Mouse (Mus musculus) ES-Bruce4 (cell line): ENCODE data around the gene Cdc45. TPM values are rescaled to one million over a fixed set of nuclear protein-coding genes. Genes with fewer than 3 reads are reported as not detected.

ENCODE experiments used
- H3K27ac ChIP-seq: 2 replicates; pipeline ENCODE4 v1.5.1; 2012; ENCODE audit warnings: low read length, inconsistent platforms; ENCODE audit not compliant: insufficient read depth
- H3K27me3 ChIP-seq: 2 replicates; pipeline ENCODE4 v1.6.1; 2012; ENCODE audit warnings: mild to moderate bottlenecking, low read length, inconsistent platforms; ENCODE audit not compliant: control insufficient read depth, poor library complexity, insufficient read depth, severe bottlenecking
- H3K36me3 ChIP-seq: 2 replicates; pipeline ENCODE4 v1.6.1; 2012; ENCODE audit warnings: inconsistent platforms, mild to moderate bottlenecking, low read length, moderate library complexity; ENCODE audit not compliant: control insufficient read depth, poor library complexity, insufficient read depth, severe bottlenecking
- H3K4me1 ChIP-seq: one replicate; pipeline ENCODE4 v1.8.1; 2011; ENCODE audit warnings: low read length; ENCODE audit not compliant: control insufficient read depth, insufficient read depth
- H3K4me3 ChIP-seq: 2 replicates; pipeline ENCODE4 v1.5.1; 2011; ENCODE audit warnings: low read depth, mild to moderate bottlenecking, low read length
- H3K9ac ChIP-seq: 2 replicates; pipeline ENCODE4 v1.6.1; 2012; ENCODE audit warnings: low read depth, mild to moderate bottlenecking, inconsistent platforms; ENCODE audit not compliant: poor library complexity, severe bottlenecking
- H3K9me3 ChIP-seq: replicated peaks from 2 replicates; pipeline ENCODE4 v1.6.1; 2012; ENCODE audit warnings: mild to moderate bottlenecking, low read length, inconsistent platforms; ENCODE audit not compliant: control insufficient read depth, poor library complexity, insufficient read depth, severe bottlenecking
- CTCF ChIP-seq: IDR thresholded peaks from one replicate; pipeline ENCODE4 v1.8.1; 2011; ENCODE audit warnings: low read depth, low read length
- EP300 ChIP-seq: IDR thresholded peaks from 2 replicates; pipeline ENCODE4 v1.6.1; 2011; ENCODE audit warnings: low read depth, low read length; ENCODE audit not compliant: insufficient read depth
- POLR2A ChIP-seq: IDR thresholded peaks from one replicate; pipeline ENCODE4 v1.8.1; 2011; ENCODE audit warnings: low read length; ENCODE audit not compliant: insufficient read depth
- polyA plus RNA-seq: library from polyadenylated mRNA; stranded (reverse); fragments of >200 nt; gene quantifications from 2 replicates; pipeline ENCODE4 v1.2.4, GENCODE M21; 2011; ENCODE audit warnings: low read depth; ENCODE audit not compliant: missing spikeins, insufficient read depth, insufficient read length

Gene Cdc45
- polyA plus RNA-seq, 1 experiment = 48.1 TPM

- no peak for TF ChIP-seq EP300
- peak; percentile 88 for TF ChIP-seq POLR2A
- no peak for TF ChIP-seq CTCF
These were observed 24.9 kb upstream of the Cdc45 start, which contains the start of the genes 2510002D24Rik and Gm28539 for GRCm38 (mm10) chr16:18836468-18837208. Gene 2510002D24Rik, plus strand, starts transcription at chr16:18836578. Gene Gm28539, plus strand, starts transcription at chr16:18836584.

GRCm38 (mm10) chr16:18836073-18836467 lies 24.3 kb upstream of the Cdc45 start:
- peaks cover 9% of the 10 kb centered on the region for H3K36me3 ChIP-seq

More at GRCm38 (mm10) chr16:18836468-18837208, 24.9 kb upstream of the Cdc45 start, which contains the start of the genes 2510002D24Rik and Gm28539:
- Histone ChIP-seq H3K4me3 (peak within 1 kb of the TSS; percentile 73), H3K4me1 (no peaks in the 10 kb centered on the region), H3K27ac (no peak within 1 kb of the TSS), H3K9me3 (no peaks in the 10 kb centered on the region), H3K27me3 (no peaks in the 10 kb centered on the region), H3K36me3 (peaks cover 9% of the 10 kb centered on the region), H3K9ac (peak within 1 kb of the TSS; percentile 50)

GRCm38 (mm10) chr16:18833486-18833885 lies 21.7 kb upstream of the Cdc45 start:
- Histone ChIP-seq H3K36me3 (peaks cover 9% of the 10 kb centered on the region), H3K27ac (no peak overlapping the region), H3K9ac (no peak overlapping the region), H3K4me3 (no peak overlapping the region), H3K4me1 (no peaks in the 10 kb centered on the region), H3K9me3 (no peaks in the 10 kb centered on the region), H3K27me3 (no peaks in the 10 kb centered on the region)
- TF ChIP-seq CTCF (no peak), POLR2A (no peak), EP300 (no peak)

More at GRCm38 (mm10) chr16:18836073-18836467, 24.3 kb upstream of the Cdc45 start:
- Histone ChIP-seq H3K4me3 (no peak overlapping the region), H3K9me3 (no peaks in the 10 kb centered on the region), H3K27ac (no peak overlapping the region), H3K4me1 (no peaks in the 10 kb centered on the region), H3K9ac (no peak overlapping the region), H3K27me3 (no peaks in the 10 kb centered on the region)
- no peak for TF ChIP-seq POLR2A
- no peak for TF ChIP-seq EP300
- TF ChIP-seq CTCF = no peak

GRCm38 (mm10) chr16:18829102-18829501 lies 17.3 kb upstream of the Cdc45 start:
- H3K9ac ChIP-seq = no peak overlapping the region
- H3K9me3 ChIP-seq = no peaks in the 10 kb centered on the region
- H3K27ac ChIP-seq = no peak overlapping the region
- TF ChIP-seq POLR2A (no peak), CTCF (no peak), EP300 (no peak)
- no peaks in the 10 kb centered on the region for H3K4me1 ChIP-seq
- H3K4me3 ChIP-seq = no peak overlapping the region
- no peaks in the 10 kb centered on the region for H3K27me3 ChIP-seq
- peaks cover 33% of the 10 kb centered on the region for H3K36me3 ChIP-seq

GRCm38 (mm10) chr16:18828630-18829029 lies 16.8 kb upstream of the Cdc45 start:
- no peak overlapping the region for H3K4me3 ChIP-seq
- H3K9ac ChIP-seq = no peak overlapping the region
- TF ChIP-seq POLR2A (no peak), CTCF (no peak), EP300 (no peak)
- H3K36me3 ChIP-seq = peaks cover 31% of the 10 kb centered on the region
- H3K4me1 ChIP-seq = no peaks in the 10 kb centered on the region
- H3K27ac ChIP-seq = no peak overlapping the region
- H3K9me3 ChIP-seq = no peaks in the 10 kb centered on the region
- no peaks in the 10 kb centered on the region for H3K27me3 ChIP-seq

- H3K4me3 ChIP-seq = no peak overlapping the region
- no peak overlapping the region for H3K9ac ChIP-seq
- no peak for TF ChIP-seq POLR2A
- TF ChIP-seq CTCF = no peak
- no peak for TF ChIP-seq EP300
- H3K27ac ChIP-seq = no peak overlapping the region
- H3K36me3 ChIP-seq = peaks cover 67% of the 10 kb centered on the region
- H3K9me3 ChIP-seq = no peaks in the 10 kb centered on the region
- H3K27me3 ChIP-seq = no peaks in the 10 kb centered on the region
- no peaks in the 10 kb centered on the region for H3K4me1 ChIP-seq
These were observed 11.1 kb upstream of the Cdc45 start for GRCm38 (mm10) chr16:18822925-18823324.
